Mouse (Mus musculus): ENCODE results near the gene Dqx1. TPM values are rescaled to one million over a fixed set of nuclear protein-coding genes. Genes with fewer than 3 reads are reported as not detected.

Gene Dqx1
- under 1 TPM; 0.26 to 0.32 TPM for total RNA-seq (2021)
- long read RNA-seq, experiment 1, partial matches to known transcripts = 2 of 2 reads
- long read RNA-seq, experiment 1, other reads (novel, unspliced or antisense) = 0 of 2 reads
- long read RNA-seq, experiment 2, partial matches to known transcripts = 6 of 6 reads
- long read RNA-seq, experiment 2, other reads (novel, unspliced or antisense) = 0 of 6 reads

DNA sequence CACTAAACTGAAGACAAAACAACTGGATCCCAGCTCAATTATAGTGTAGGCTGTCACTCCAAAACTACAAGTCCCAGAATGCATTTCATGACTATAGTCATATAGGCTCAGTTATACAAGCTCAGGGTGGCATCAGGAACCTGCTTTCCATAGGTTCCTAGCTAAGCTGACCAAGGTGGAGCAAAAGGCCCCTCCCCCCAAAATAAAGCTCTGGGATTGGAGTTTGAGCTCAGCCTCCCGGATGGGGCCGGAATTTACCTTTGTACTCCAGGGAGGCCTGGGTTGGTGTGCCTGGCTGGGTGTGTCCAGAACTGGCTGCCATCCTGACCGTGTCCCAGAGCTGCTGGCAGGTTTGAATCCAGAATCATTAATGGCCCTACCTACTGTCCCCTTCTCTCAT lies at the start of gene Dqx1:
Dqx1 (plus strand) TSS at position 55 of the 400 bp plus-strand sequence.
- no peak for DNase-seq
- intact Hi-C loops (cut with DNase I) = no loop called here

DNA sequence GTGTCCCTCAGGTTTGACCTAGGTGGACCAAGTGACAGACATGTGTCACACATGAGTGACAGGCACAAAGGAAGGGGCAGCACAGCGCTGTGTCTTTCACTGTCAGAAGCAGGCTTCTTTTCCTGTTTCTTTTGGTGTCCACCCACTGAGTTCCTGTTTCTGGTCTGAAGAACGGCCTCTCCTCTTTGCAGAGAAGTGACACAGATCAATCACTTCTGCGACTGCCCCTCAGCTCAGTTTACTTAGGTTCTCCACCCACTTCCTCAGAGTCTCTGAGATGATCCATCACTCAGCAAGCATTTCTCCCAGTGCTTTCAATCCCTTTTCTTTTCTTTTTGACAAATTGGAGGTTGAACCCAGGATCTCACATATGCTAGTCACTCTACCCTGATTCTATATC lies 49.0 kb upstream of the Dqx1 start:
- no peak for DNase-seq
- intact Hi-C loops (cut with DNase I) = no loop called here

DNA sequence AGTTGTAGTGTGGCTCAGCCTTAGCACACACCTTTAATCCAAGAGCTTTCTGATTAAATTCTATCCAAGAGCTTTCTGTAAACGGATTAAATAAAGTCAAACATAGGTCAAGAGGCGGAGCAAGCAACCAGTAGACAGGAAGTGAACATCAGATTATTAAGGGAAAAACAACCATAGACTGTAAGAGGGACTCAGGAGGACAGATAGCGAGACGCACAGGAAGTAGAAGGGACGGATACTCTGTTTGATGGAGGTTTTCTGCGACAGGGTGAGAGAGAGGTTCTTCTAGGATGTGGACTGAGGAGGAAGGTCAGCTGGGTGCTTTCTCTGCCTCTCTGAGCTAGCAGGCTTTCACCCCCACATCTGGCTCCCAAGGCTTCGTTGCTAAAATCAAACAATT lies 47.6 kb upstream of the Dqx1 start:
- intact Hi-C loops (cut with DNase I) = no loop called here
- no peak for DNase-seq

DNA sequence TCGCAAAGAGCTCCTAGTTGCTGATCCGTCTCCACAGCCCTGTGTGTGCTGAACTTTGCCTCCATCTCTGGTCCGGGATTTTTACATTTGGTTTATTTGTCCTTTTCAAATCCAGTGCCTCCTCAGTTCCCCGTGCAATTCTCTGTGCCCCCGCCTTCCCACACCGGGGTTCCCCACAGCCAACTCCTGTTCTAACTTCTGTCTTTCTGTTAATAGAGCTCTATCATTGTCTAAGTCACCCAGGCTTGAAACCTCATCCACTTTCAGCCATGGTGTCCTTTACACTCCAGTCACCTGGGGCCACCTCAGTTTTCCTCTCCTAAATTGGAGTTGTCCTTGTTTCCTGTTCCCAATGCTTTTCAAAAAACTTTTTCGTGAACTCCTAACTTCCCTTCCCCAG lies 46.4 kb upstream of the Dqx1 start:
- intact Hi-C loops (cut with DNase I) = no loop called here
- DNase-seq = no peak

DNA sequence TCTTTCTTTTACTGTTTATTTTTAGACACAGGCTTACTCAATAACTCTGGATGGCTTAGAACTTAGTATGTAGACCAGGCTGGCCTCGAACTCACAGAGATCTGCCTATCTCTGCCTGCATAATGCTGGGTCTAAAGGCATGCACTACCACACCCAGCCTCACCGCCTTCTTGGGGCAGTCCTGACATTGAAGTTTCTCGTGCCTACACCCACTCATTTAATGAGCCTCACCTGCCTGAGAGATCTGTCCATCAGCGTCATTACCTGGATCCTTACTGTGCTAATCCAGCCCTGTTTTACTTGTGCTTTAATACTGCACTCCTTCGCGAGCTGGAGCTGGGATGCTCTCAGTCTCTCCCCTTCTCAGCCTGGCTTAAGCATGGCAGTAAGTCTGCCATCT lies 45.9 kb upstream of the Dqx1 start:
- intact Hi-C loops (cut with DNase I) = no loop called here
- DNase-seq = no peak

DNA sequence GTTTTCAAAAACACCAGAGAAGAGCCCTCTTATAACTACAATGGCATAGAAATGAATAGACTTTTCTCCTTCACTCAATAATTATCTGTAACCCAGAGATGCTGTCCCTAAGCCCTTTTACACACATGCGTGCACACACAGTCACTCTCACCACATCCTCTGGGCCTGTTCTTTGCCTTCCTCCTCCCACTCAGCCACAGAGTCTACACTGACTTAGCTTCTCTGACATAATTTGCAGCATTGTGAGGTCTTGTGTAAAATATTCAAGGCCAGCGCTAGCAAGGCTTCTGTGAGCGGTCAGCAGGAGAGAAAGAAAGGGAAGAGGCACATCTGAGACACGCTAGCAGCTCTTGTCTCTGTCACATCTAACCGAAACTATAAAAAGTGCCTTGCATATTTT lies 44.2 kb upstream of the Dqx1 start:
- intact Hi-C loops (cut with DNase I) = no loop called here
- no peak for DNase-seq

DNA sequence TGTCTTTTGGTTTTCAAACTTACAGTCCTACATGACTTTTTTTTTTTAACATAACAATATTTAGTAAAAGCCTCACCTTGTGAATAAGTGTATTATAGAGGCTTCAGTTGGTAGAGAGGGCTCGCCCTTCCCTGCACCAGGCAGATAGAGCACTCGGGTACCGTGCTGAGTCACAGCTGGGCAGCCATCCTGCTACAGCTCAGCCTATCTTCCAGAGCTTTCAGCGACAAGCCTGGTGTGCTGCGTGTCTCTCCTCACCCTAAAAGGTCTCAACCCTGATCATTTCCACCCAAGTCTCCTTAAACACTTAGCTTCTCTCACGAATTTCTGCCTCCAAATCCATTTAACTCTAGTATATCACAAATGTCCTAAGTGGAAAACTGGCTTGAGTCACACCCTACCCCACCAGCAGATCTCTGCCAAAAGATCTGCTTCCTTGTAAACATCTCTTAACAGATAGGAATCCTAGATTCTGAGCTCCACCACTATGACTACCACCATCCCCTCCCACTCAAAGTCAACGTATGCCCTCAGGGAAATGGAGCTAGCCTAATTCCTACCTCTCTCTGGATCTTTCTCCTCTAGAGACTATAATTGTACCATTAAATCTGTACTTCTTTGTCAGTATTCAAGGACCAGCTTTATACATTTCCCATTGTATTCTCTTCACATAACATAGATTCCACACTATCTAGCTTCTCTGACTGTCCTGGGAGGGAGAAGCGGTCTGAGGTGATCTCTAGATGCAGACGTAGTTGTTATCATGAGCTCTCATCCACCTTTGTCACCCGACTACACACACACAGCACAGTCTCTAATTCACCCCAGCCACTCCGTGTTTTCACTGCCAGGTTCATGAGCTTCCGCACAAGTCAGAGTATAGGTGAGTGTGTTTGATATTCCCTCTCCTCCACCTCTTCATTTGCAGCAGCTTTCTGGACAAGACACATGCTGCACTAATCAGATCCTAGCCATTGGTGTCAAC lies 42.9 kb upstream of the Dqx1 start:
- no peak for DNase-seq
- intact Hi-C loops (cut with DNase I) = no loop called here

DNA sequence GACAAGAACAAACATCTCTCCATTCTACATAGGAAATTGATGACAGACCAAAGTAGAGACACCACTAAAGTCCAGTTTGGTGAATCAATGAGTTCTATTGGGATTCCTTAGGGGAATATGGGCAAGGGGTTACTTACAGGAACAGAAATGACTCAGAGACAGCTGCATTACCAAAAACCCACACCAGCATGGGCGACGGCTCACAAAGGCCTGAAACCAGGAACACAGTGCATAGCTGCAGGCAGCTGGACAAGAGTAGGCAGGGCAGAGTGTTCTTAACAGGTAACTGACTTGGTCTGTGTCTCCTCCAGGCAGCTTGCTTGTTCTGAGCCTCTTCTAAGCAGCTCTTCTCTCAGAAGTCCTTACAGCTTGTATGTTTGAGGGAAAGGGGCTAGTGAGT lies 41.9 kb upstream of the Dqx1 start:
- intact Hi-C loops (cut with DNase I) = no loop called here
- DNase-seq = no peak

DNA sequence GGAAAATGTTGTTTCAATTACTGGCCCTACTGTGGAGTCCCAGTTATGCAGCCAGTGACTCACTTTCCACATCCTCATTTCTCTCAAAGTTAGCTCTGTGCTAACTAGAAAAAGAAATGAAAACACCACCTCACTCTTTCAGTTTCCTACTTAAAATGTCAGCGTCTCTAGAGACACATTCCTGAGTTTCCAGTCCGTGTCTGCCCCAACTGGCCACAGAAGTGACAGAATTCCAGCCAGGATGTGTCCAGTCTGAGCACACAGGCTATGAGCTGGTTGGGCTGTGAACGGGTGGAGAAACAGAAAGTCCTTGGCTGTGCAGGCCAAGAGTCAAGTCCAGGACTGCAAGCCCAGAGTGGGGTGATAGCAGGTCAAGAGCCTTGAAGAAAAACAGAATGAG lies 40.5 kb upstream of the Dqx1 start:
- intact Hi-C loops (cut with DNase I) = no loop called here
- peak in 1 of 2 experiments; percentile 60 for DNase-seq

DNA sequence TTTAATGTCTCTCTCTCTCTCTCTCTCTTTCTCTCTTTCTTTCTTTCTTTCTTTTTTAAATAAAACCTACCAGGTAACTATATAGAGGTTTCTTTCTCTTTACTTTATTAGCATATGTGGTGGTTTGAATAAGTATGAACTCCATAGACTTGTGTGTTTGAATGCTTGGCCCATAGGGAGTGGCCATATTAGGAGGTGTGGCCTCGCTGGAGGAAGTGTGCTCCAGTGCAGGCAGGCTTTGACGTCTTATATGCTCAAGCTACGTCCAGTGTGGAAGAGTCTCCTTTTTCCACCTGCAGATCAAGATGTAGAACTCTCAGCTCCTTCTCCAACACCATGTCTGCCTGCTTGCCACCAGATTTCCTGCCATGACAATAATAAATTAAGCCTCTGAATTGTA lies 38.6 kb upstream of the Dqx1 start:
- intact Hi-C loops (cut with DNase I) = no loop called here
- DNase-seq = no peak

DNA sequence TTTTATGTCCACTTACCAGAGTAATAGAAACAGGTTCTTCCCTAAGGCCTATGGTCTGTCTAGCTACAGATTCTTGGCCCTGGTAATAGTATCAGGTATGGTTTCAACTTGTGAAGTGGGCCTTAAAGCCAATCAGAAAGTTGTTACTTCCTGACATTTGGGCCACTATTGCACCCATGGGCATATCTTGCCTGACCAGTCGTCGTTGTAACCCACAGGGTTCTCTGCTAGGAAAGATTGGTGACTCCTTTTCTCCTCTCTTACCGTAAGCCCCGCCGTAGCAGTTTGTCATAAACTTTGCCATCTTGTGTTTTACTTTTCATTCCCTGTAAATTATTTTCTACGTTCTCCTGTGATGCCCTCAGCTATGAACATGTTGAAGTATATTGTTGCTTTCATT lies 37.5 kb upstream of the Dqx1 start:
- no peak for DNase-seq
- intact Hi-C loops (cut with DNase I) = no loop called here

DNA sequence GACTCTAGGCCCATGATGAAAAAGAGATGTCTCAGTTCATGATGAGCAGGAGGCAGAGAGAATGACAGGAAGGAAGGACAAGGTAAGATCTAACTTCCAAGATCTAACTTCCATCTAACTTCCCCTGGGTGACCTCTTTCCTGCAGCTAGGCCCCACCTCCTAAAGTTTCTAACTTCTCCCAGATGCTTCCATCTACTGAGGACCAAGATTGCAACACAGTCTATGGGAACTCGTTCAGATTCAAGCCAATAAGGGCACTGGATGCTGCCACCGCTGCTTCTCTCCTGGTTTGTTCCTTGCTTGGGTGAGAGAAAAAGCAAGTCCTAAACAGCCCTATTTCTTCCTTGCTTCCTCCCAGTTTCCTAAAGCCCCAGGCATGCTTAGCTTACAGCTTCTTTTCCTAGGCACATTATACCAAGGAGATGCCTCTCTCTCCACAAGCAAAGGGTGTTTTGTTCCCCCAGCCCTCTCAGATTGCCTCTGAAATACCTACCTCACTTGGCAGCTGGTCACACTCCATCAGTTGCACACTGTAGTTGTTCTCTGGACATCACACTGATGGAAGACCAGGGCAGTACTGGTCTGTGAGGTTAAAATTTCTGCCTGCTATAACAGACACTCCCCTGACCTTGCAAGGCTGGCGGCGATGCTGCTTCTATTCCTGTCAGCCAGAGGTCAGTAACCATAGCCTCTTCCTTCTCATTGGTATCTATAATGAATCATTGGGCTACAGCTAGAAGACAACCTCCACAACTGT lies 36.6 kb upstream of the Dqx1 start:
- DNase-seq = no peak
- intact Hi-C loops (cut with DNase I) = no loop called here

DNA sequence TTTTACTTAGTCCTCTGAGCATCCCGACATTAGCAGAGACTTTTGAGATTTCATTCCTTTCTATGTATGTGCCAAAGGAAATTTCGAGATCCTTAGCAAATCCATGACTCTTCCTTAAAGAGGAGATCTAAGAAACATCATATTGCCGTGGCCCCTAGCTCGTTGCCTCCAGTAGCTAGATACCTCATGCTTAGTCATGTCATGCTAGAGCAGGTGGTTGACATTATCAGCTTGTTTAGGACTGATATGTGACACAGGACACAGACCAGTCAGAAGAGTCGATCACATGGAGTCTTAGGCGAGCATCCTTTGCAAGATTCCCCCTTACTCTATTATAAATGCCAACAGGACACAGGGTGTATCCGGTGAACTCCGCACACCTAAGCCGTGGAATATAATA lies 34.6 kb upstream of the Dqx1 start:
- no peak for DNase-seq
- intact Hi-C loops (cut with DNase I) = no loop called here

DNA sequence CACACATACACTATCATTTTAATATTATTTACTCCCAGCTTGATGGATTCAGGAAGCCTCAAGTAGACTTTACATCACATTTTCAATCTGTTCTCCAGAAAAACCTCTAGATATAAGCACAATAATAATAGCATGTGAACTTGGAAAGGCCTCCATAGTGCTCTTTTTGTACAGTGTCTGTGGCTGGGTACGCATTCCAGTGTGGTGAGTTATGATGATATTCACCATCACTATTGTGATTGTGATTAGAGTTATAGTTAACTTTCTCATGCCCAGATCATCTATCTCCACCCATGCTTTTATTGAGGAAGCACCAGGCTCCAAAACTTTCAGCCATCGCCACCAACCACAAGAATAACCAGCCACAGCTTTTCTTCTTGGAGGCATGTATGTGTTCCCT lies 33.9 kb upstream of the Dqx1 start:
- no peak for DNase-seq
- intact Hi-C loops (cut with DNase I) = no loop called here

DNA sequence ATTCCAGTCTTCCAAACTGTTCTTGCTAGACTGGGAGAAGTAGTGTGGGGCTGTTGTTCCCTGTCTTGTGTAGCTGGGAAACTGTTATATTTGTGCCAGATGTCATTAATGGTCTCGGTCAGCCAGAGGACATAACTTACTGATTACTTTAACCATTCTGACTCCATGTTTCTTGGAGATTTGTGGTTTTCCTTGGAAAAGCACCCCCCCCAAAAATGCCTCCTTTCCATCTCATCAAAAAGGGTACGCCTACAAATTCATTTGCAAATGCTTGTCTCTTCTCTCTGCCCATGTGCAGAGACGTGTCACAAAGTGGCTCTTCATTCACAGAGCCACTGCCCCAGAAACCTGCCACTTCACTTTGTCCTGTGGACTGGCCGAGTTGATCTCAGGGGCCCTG lies 33.2 kb upstream of the Dqx1 start:
- intact Hi-C loops (cut with DNase I) = no loop called here
- DNase-seq = no peak

DNA sequence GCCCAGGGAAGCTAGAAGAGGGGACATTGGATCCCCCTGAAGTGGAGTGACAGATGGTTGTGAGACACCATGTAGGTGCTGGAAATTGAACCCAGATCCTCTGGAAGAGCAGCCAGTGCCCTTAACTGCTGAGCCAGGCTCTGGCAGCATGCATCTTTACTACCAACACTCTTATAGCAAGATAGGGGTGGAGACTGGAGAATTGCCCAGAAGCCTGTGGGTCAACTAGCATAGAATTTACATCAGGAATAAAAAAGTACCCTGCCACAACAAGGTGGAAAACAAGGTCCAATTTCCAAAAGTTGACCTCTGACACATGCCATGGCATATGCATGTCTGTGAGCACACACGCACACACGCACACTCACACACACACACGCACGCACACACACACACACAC lies 32.4 kb upstream of the Dqx1 start:
- intact Hi-C loops (cut with DNase I) = no loop called here
- DNase-seq = no peak

DNA sequence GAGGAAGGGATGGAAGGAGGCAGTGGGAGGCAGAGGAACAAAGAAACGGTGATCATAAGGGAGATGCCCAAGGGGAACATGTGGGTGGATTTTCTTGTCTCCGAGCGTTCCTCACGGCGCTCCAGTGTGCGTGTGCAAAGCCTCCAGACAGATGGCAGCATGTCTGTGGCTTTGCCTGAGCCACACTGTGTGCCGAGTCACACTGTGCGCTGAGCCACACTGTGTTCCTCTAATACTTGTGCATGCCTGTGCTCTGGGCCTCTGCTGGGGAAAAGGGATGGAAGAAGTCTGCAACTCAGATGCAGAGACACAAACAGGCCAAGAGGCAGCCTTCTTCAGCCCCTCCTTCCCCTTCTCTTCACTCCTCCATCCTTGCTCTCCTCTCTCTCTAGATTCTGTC lies 30.4 kb upstream of the Dqx1 start:
- intact Hi-C loops (cut with DNase I) = no loop called here
- DNase-seq = no peak

DNA sequence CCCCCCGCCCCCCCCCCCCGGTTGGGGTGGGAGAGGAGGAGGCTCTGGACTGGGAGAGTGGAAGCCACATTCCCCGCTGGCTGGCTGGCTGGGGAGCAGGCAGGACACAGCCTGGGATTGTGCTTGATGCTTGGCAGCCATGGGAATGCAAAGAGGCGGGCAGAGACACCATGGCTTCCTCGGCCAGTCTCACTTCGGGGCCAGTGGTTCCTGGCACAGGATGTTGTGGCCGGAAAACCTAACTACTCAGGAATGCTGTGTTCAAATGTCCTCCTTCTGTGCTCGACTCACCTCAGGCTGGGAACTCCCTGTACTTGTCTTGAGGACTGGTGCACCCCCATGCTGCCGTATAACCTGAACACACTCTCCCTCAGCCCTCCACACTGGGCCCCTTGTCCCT lies 29.9 kb upstream of the Dqx1 start:
- DNase-seq = no peak
- intact Hi-C loops (cut with DNase I) = no loop called here

DNA sequence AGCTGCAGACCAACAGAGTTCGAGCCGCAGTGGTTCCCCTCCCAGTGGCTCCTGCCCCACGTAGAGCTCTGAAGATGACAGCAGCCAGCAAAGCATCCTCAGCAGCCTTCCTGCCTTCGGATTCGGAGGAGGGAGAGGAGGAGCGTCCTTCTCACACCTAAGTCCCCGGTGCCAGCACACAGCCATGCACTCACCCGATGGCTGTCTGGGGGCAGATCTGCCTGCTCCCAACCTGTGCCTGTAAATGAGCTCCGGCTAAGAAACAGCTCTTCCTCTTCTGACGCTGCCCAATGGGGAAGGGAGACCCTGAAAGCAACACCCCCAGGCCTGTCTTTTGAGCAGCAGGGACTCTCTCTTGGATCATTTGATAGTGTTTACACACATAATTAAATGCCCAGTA lies 27.9 kb upstream of the Dqx1 start:
- DNase-seq = no peak
- intact Hi-C loops (cut with DNase I) = no loop called here

DNA sequence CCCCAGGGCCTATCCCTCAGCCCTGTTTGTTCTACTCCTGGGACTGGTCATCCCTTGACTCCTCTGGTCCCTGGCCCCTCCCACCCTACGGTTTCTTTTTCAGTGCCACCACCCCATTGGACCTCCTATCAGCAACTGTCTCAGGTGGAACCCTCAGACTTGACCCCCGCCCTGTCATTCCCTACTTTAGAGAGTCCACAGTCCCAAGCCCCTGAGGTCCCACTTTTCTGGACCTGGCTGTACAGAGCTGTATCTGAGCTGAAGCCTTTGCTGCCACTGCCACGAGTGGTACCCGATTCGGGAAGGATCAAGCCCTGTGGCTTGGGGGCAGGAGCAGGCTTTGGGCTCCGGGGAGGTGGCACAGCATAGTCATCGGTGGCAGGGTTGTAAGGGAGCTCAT lies 26.5 kb upstream of the Dqx1 start:
- DNase-seq = no peak
- intact Hi-C loops (cut with DNase I) = no loop called here

DNA sequence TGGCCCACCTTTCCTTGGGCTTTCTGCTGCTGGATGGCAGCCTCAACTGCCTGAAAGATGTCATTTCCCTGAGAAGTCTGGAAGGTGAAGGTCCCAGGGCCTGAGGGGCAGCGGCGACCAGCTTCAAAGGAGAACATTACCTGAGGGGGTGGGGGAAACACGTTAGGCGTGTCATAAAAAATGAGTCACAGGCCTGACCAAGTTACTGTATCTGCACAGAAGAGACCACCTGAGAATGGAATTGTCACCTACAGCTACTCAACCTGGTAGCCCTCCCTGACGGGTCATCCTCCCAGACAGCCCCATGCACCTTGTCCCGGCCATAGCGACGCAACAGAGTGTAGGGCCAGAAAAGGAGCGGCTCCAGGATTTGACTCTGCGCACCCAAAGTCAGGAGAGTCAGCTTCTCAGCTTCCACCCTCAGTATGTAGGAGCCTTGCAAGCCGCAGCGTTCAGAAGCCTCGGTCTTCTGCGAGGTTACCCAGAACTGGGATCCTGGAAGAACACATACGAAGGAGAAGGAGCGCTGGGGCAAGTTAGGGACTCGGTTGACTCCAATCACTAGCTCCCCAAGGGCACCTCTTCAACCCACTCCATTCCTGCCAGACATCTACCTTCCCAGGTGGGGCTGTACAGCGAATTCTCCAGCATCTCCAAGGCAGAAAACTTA lies 25.6 kb upstream of the Dqx1 start:
- DNase-seq = no peak
- intact Hi-C loops (cut with DNase I) = no loop called here

Measured in gastrocnemius, postnatal 36 days (tissue).